Mouse (Mus musculus): ENCODE results near the gene Vps13a. TPM values are rescaled to one million over a fixed set of nuclear protein-coding genes. Genes with fewer than 3 reads are reported as not detected.
"Not testable (repeated sequence)": the region's sequence is repeated elsewhere in the genome, so short reads cannot be mapped to it uniquely, and the experiment has no call there.

The Vps13a gene
- polyA plus RNA-seq, 1 experiment from 2014 or later, result 7.6 TPM

DNA sequence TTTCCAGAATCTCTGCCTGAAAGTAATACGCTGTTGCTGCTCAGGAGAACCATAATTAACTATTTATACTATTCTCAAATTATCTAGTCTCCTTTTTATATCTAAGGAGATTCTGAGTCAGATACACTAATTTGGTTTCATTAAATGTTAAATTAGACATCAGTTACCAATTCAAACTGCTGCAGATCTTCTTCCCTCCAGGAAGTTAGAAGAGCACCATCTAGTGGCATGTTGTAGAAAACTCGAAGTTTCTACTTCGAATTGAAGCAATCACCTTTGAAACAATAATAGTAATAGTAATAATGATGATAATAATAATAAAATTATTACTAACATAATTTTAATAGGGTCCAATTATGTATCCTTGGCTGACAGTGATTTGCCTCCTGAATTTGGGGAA, 4.1 kb upstream of the Vps13a start:
- Histone ChIP-seq H3K27ac (replicated peaks) (no peak overlapping the region), H3K9me3 (no peaks in the 10 kb centered on the region), H3K27me3 (replicated peaks; ENCODE audit: low read depth, poor library complexity, severe bottlenecking) (peaks cover 14% of the 10 kb centered on the region), H3K36me3 (replicated peaks) (no peaks in the 10 kb centered on the region), H3K4me3 (no peak overlapping the region), H3K4me1 (peaks cover 7% of the 10 kb centered on the region; the same call in 1 of the 2 replicates)
- WGBS, result 25% methylated on average over 3 of the region's 3 CpGs
- DNase-seq (ENCODE audit: low spot score), result no peak

DNA sequence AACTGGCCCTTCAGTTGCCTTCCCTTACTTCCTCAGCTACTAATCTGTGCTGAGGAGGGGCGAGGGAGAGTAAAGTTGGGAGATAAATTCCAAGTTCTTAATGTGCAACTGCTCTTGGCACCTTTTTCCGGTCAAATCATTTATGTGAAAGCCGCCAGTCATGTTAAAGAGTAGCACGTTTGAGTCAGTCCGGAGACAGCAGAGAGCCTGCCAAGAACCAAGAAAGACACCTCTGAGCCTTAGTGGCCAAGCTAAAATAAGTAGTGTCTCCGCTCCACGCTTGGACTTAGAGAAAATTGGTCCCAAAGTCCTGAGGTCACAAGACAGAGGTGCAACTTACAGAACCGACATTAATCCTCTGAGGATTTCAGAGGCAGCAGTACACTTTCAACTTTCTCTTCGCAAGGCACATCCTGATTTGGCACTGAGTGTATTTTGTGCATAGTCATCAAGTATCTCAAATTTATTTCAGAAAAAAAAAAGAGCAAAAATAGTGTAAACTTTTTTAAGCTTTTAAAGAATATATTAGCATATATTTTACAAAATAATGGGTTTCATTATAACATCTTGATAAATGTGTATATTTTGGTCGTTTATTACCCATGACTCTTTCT, 780 bp upstream of the Vps13a start:
- H3K4me1 ChIP-seq, result peaks cover 13% of the 10 kb centered on the region; the same call in 1 of the 2 replicates
- peak overlapping the region; percentile 8; the same call in 1 of the 2 replicates for H3K27ac ChIP-seq (replicated peaks)
- 16% methylated on average over 10 of the region's 10 CpGs for WGBS
- H3K9me3 ChIP-seq, result no peaks in the 10 kb centered on the region
- no peak for DNase-seq (ENCODE audit: low spot score)
- peak overlapping the region; percentile 82 for H3K4me3 ChIP-seq
- H3K27me3 ChIP-seq (replicated peaks; ENCODE audit: low read depth, poor library complexity, severe bottlenecking), result peaks cover 24% of the 10 kb centered on the region
- H3K36me3 ChIP-seq (replicated peaks), result no peaks in the 10 kb centered on the region

DNA sequence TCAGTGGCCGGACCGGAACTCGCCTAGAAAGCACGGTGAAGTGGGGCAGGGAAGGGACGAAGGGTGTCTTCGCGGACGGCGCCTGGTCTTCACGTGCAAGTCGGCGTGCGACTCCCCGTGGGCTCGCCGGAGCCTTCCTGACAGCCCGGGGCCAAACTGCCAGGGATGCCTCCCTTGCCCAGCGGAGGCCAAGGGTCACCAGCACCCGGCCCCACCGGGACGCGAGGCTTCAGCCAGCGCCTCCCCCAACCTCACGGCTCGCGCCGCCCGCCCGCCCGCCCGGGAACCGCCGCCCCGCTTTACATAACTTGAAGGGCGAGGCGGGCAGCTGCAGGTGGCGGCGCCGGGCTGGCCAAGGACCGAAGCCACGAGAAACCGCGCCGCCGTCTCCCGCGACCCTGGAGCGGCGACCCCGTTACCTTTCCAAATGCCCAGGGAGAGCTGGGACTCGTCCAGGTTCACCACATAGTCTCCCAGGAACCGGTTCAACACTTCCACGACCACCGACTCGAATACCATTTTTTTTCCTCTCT, 416 bp downstream of the Vps13a start:
- no peaks in the 10 kb centered on the region for H3K9me3 ChIP-seq
- no peak for DNase-seq (ENCODE audit: low spot score)
- H3K4me3 ChIP-seq, result peak overlapping the region; percentile 82
- under 1% methylated on average over 55 of the region's 55 CpGs for WGBS
- H3K27me3 ChIP-seq (replicated peaks; ENCODE audit: low read depth, poor library complexity, severe bottlenecking), result peaks cover 24% of the 10 kb centered on the region
- H3K27ac ChIP-seq (replicated peaks), result peak overlapping the region; percentile 81
- peaks cover 13% of the 10 kb centered on the region; the same call in 1 of the 2 replicates for H3K4me1 ChIP-seq
- H3K36me3 ChIP-seq (replicated peaks), result no peaks in the 10 kb centered on the region

DNA sequence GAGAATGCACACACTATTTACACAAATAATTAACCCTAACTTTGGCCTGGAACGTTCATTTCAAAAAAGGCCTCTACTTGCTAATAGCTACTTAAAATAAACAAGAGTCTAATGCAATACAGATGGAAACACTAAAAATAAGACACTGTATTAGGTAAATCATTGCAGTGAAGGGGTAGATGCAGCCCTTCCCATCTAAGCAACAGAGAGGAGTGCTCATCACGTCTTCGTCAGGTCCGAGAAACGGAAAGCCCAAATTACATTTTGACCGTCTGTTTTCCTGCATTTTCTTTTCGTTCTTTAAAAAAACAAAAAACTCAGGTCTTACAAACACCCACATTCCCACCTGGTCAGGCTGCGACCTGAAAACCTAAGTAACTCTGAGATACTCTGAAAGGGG, 947 bp downstream of the Vps13a start:
- peaks cover 13% of the 10 kb centered on the region; the same call in 1 of the 2 replicates for H3K4me1 ChIP-seq
- peaks cover 24% of the 10 kb centered on the region for H3K27me3 ChIP-seq (replicated peaks; ENCODE audit: low read depth, poor library complexity, severe bottlenecking)
- no peaks in the 10 kb centered on the region for H3K36me3 ChIP-seq (replicated peaks)
- H3K27ac ChIP-seq (replicated peaks), result no peak overlapping the region
- peak overlapping the region; percentile 82 for H3K4me3 ChIP-seq
- DNase-seq (ENCODE audit: low spot score), result no peak
- WGBS, result 14% methylated on average over 8 of the region's 8 CpGs
- H3K9me3 ChIP-seq, result no peaks in the 10 kb centered on the region

DNA sequence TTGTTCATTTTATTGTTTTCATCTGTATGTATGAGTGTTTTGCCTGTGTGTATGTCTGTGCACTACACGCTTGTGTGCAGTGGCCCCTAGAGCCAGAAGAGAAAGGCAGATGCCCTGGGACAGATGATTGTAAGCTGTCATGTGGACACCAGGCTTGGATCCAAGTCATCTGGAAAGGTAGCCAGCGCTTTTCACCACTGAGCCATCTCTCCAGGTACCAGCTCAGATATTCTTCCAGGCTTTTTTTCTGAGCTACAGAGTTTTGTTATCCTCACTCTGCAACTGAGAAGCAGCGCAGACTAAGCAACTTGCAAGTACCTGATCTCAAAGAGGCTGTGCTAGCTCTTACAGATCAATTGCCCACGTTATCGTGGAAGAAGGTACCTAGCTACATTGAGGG, 1.5 kb downstream of the Vps13a start:
- WGBS, result 68% methylated on average over 5 of the region's 5 CpGs
- Histone ChIP-seq H3K9me3 (no peaks in the 10 kb centered on the region), H3K36me3 (replicated peaks) (no peaks in the 10 kb centered on the region), H3K4me1 (peaks cover 13% of the 10 kb centered on the region; the same call in 1 of the 2 replicates), H3K27me3 (replicated peaks; ENCODE audit: low read depth, poor library complexity, severe bottlenecking) (peaks cover 24% of the 10 kb centered on the region), H3K27ac (replicated peaks) (no peak overlapping the region), H3K4me3 (peak overlapping the region; percentile 82; the same call in 1 of the 2 replicates)
- no peak for DNase-seq (ENCODE audit: low spot score)

DNA sequence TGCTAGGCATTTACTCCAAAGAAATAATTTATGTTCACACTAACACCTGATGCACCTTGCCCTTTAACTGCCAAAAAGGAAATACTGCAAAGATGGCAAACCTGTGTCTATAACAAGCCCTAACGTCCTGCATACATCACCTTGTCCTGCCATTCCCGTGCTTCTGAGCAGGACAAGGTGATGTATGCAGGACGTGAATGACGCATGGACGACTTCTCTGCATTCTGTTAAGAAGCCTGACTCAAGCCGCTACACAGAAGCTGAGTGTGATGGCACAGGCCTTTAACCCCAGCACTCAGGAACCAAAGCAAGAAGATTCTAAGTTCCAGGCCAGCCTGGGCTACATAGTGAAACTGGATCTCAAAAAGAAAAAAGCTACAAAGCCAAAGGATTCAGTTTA, 2.2 kb downstream of the Vps13a start:
- WGBS, result 75% methylated on average over 6 of the region's 6 CpGs
- Histone ChIP-seq H3K9me3 (no peaks in the 10 kb centered on the region), H3K4me1 (peaks cover 13% of the 10 kb centered on the region; the same call in 1 of the 2 replicates), H3K27me3 (replicated peaks; ENCODE audit: low read depth, poor library complexity, severe bottlenecking) (peaks cover 24% of the 10 kb centered on the region), H3K36me3 (replicated peaks) (no peaks in the 10 kb centered on the region), H3K27ac (replicated peaks) (no peak overlapping the region), H3K4me3 (no peak overlapping the region)
- no peak for DNase-seq (ENCODE audit: low spot score)

DNA sequence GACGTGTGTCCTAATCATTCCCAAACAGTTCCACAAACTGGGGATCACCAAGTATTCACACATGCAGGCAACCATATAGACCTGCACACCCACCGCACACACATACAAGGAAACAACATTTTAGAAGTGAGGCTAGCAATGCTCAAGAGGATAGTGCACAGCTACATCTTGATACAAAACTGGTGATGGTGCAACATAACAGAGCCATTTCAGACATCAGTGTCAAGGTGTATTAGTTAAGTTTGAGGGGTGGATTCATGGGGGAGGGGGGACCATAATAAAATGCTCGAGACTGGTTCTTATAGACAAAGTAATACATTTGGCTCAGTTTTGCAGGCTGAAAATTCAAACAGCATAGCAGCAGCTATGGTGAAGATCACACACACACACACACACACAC, 2.8 kb downstream of the Vps13a start:
- H3K4me1 ChIP-seq, result peaks cover 13% of the 10 kb centered on the region; the same call in 1 of the 2 replicates
- peaks cover 22% of the 10 kb centered on the region for H3K27me3 ChIP-seq (replicated peaks; ENCODE audit: low read depth, poor library complexity, severe bottlenecking)
- no peak overlapping the region for H3K27ac ChIP-seq (replicated peaks)
- no peaks in the 10 kb centered on the region for H3K36me3 ChIP-seq (replicated peaks)
- no peak for DNase-seq (ENCODE audit: low spot score)
- no peaks in the 10 kb centered on the region for H3K9me3 ChIP-seq
- 83% methylated on average over 3 of the region's 3 CpGs for WGBS
- no peak overlapping the region for H3K4me3 ChIP-seq

DNA sequence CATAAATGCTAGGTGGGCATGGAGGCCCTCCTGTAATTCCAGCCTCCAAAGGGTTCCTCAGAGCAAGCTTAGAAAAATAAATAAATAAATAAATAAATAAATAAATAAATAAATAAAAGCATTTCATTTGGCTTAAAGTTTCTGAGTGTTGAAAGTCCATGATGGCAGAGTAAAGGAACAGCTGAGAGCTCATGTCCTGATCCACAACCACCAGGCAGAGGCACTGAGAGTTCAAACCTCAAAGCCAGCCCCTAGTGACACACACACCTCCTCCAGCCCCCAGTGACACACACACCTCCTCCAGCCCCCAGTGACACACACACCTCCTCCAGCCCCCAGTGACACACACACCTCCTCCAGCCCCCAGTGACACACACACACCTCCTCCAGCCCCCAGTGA, 3.3 kb downstream of the Vps13a start:
- H3K4me1 ChIP-seq, result peaks cover 13% of the 10 kb centered on the region; the same call in 1 of the 2 replicates
- H3K36me3 ChIP-seq (replicated peaks); H3K9me3 ChIP-seq; DNase-seq (ENCODE audit: low spot score); H3K4me3 ChIP-seq; H3K27ac ChIP-seq (replicated peaks): not testable (repeated sequence)
- H3K27me3 ChIP-seq (replicated peaks; ENCODE audit: low read depth, poor library complexity, severe bottlenecking), result peaks cover 17% of the 10 kb centered on the region

DNA sequence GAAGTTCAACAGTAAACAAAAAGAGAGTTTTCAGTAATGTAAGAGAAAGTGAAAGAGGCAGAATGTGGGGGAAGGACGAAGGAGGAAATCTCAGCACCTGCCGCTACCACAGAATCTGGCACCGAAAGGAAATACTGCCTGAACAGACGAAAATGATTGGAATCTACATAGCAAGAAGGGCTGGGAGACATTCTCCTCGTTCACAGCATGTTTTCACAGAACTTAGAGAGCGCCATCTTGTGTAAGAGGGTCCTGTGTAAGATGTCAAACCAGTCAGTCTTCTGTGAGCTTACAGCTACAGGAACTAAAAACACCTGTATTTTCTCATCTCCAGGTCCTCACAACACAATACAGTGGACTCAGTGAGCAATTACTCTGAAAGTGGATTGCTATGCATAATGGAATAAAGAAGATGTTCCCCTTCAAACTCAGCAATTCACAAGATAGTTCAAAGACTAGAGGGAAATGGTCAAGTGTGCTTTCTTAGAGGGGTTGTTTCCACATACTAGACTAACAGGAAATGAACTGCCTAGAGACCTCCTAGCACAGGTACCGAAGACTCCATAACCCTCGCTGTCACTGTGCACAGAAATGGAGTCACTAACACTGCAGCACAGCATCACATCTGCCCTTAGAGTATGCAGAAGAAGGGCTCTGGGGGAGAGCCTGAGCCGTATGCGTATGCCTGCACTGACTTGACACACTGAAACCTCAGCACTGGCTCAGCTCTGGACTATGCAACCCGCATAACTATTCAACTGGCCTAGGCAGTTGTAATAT, 7.3 kb downstream of the Vps13a start:
- WGBS, result 69% methylated on average over 11 of the region's 11 CpGs
- Histone ChIP-seq H3K4me1 (no peaks in the 10 kb centered on the region), H3K27ac (replicated peaks) (no peak overlapping the region), H3K27me3 (replicated peaks; ENCODE audit: low read depth, poor library complexity, severe bottlenecking) (no peaks in the 10 kb centered on the region), H3K4me3 (no peak overlapping the region), H3K36me3 (replicated peaks) (no peaks in the 10 kb centered on the region), H3K9me3 (no peaks in the 10 kb centered on the region)
- DNase-seq (ENCODE audit: low spot score), result no peak

DNA sequence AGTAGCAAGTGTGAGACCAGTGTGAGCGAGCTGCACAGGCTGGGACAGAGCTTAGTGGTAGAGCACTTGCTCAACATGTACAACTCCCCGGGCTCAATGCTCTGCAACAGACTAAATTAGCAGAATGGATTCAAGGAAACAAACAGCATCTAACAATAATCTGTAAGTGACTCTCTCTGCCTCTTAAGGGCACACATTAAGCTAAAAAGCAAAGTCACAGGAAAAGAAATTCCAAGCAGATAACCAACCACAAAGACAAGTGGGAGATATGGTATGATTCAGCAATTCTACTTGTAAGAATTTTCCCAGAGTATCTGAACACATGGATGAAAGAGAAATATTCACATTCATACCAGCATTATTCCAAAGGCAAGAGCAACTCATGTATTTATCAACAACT, 13.3 kb downstream of the Vps13a start:
- 91% methylated on average over 2 of the region's 2 CpGs for WGBS
- DNase-seq (ENCODE audit: low spot score), result no peak

DNA sequence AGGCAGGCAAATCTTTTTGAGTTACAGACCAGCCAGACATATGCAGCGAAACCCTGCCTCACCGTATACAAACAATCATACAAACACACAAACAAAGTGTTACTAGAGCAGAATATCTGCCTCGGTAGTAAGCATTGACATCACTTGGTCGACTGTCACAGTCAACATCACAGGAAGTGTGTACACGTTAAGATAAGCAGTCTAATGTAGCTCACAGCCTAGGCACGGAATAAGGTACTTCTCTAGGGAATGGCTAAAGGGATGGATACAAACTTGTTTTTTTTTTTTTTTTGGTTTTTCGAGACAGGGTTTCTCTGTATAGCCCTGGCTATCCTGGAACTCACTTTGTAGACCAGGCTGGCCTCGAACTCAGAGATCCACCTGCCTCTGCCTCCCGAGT, 23.3 kb downstream of the Vps13a start:
- H3K4me3 ChIP-seq; H3K9me3 ChIP-seq; H3K36me3 ChIP-seq (replicated peaks); H3K27ac ChIP-seq (replicated peaks); DNase-seq (ENCODE audit: low spot score); H3K4me1 ChIP-seq; H3K27me3 ChIP-seq (replicated peaks; ENCODE audit: low read depth, poor library complexity, severe bottlenecking): not testable (repeated sequence)
- 92% methylated on average over 9 of the region's 9 CpGs for WGBS

More for the DNA sequence above, 13.3 kb downstream of the Vps13a start:
- Histone ChIP-seq H3K27me3 (replicated peaks; ENCODE audit: low read depth, poor library complexity, severe bottlenecking) (no peaks in the 10 kb centered on the region), H3K36me3 (replicated peaks) (no peaks in the 10 kb centered on the region), H3K4me1 (no peaks in the 10 kb centered on the region), H3K27ac (replicated peaks) (no peak overlapping the region), H3K9me3 (no peaks in the 10 kb centered on the region), H3K4me3 (no peak overlapping the region)

DNA sequence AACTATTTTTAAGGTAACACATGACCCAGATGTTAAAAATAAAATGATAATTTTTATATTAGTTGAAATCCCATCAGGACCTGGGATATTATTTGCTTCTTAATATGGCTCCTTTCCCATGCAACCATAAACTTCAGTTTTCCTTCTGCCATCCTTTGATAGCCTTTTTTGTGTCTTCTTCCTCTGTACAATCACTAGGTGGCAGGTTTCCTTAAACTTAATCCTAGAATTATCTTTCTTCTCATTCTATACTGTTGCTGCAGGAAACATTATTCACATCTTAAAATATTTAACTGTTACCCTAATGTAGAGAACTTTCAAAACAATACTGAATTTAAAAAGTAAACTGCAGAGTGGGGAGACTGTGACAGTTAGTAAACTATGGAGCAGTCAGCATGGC, 24.9 kb downstream of the Vps13a start:
- no peak for DNase-seq (ENCODE audit: low spot score)
- Histone ChIP-seq H3K9me3 (no peaks in the 10 kb centered on the region), H3K27ac (replicated peaks) (no peak overlapping the region), H3K27me3 (replicated peaks; ENCODE audit: low read depth, poor library complexity, severe bottlenecking) (no peaks in the 10 kb centered on the region), H3K4me3 (no peak overlapping the region), H3K4me1 (no peaks in the 10 kb centered on the region), H3K36me3 (replicated peaks) (0 out of 2 replicates have a peak, but pooled peaks cover 4% of the 10 kb centered on the region)

DNA sequence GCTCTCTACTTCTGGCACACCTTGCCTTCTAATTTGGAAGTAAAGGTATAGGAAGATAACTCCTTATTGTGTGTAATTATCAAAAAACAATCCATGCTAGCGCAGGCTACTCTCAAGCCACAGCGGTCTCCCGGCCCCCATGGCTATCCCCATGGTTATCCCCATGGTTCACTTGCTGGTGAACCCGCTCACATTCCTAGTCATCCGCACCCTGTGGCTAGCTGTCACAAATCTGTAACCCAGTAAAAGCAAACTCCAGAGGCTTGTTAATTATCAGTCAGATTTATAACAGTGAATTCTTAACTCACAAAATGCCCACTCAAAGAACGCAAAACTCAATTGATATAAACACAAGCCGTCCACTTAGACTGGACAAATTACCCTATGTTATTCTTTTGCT, 25.5 kb downstream of the Vps13a start:
- Histone ChIP-seq H3K9me3 (no peaks in the 10 kb centered on the region), H3K27ac (replicated peaks) (no peak overlapping the region), H3K4me3 (no peak overlapping the region), H3K36me3 (replicated peaks) (0 out of 2 replicates have a peak, but pooled peaks cover 4% of the 10 kb centered on the region), H3K27me3 (replicated peaks; ENCODE audit: low read depth, poor library complexity, severe bottlenecking) (no peaks in the 10 kb centered on the region), H3K4me1 (no peaks in the 10 kb centered on the region)
- no peak for DNase-seq (ENCODE audit: low spot score)
- WGBS, result 91% methylated on average over 7 of the region's 7 CpGs

Data from embryonic facial prominence, embryonic 10.5 days (tissue).